Mouse (Mus musculus) heart, embryonic 15.5 days (tissue): ENCODE data around the gene Zswim5. TPM values are rescaled to one million over a fixed set of nuclear protein-coding genes. Genes with fewer than 3 reads are reported as not detected.

ENCODE experiments used
- ATAC-seq: fragments of 200-750 bp; cut with Nextera tagmentation; replicated peaks from 2 replicates; pipeline ENCODE4 v1.8.0; 2017; ENCODE audit warnings: low read depth, moderate TSS enrichment; ENCODE audit not compliant: insufficient number of reproducible peaks, insufficient read depth, low FRiP score
- H3K27ac ChIP-seq: fragments of 300-500 bp; sonication (generic); 2 replicates; pipeline ENCODE4 v1.5.1; 2015; ENCODE audit warnings: mild to moderate bottlenecking, inconsistent platforms
- H3K27me3 ChIP-seq: fragments of 300-500 bp; sonication (generic); 2 replicates; pipeline ENCODE4 v1.6.1; 2015; ENCODE audit warnings: inconsistent platforms
- H3K36me3 ChIP-seq: fragments of 300-500 bp; sonication (generic); 2 replicates; pipeline ENCODE4 v1.6.1; 2015; ENCODE audit warnings: mild to moderate bottlenecking, inconsistent platforms
- H3K4me1 ChIP-seq: fragments of 300-500 bp; sonication (generic); replicated peaks from 2 replicates; pipeline ENCODE4 v1.6.1; 2015; ENCODE audit warnings: inconsistent platforms
- H3K4me2 ChIP-seq: fragments of 300-500 bp; sonication (generic); 2 replicates; pipeline ENCODE4 v1.6.1; 2015; ENCODE audit warnings: inconsistent platforms, mild to moderate bottlenecking, moderate library complexity
- H3K4me3 ChIP-seq: fragments of 300-500 bp; sonication (generic); 2 replicates; pipeline ENCODE4 v1.5.1; 2015; ENCODE audit warnings: mild to moderate bottlenecking, inconsistent platforms
- H3K9ac ChIP-seq: fragments of 300-500 bp; sonication (generic); 2 replicates; pipeline ENCODE4 v1.6.1; 2015; ENCODE audit warnings: mild to moderate bottlenecking, inconsistent platforms
- H3K9me3 ChIP-seq: fragments of 300-500 bp; sonication (generic); replicated peaks from 2 replicates; pipeline ENCODE4 v1.6.1; 2016; ENCODE audit warnings: inconsistent platforms
- WGBS: fragments of 180-500 bp; shearing (Covaris S2); methylation state at CpG from one replicate; pipeline ENCODE4 v1.1.7; 2015; ENCODE audit warnings: mixed read lengths; 5-methylcytosine and 5-hydroxymethylcytosine counted together
- polyA plus RNA-seq: library from polyadenylated mRNA; unstranded; fragments of >200 nt; fragmentation: Nextera tagmentation; extraction: Ambion mirVana; gene quantifications from 2 replicates; pipeline ENCODE4 v1.2.1, GENCODE M21; 2015

The Zswim5 gene
- polyA plus RNA-seq, 1 experiment from 2014 or later, result 0.42 TPM

- H3K36me3 ChIP-seq, result no peaks in the 10 kb centered on the region
- 74% methylated on average over 2 of the region's 2 CpGs for WGBS
- no peak for ATAC-seq
- H3K9ac ChIP-seq, result no peak overlapping the region
- no peaks in the 10 kb centered on the region for H3K27me3 ChIP-seq
- no peak overlapping the region for H3K4me3 ChIP-seq
- H3K4me1 ChIP-seq, result no peaks in the 10 kb centered on the region
- H3K9me3 ChIP-seq, result no peaks in the 10 kb centered on the region
- no peak overlapping the region for H3K4me2 ChIP-seq
- H3K27ac ChIP-seq, result no peak overlapping the region
Measured at GRCm38 (mm10) chr4:116913318-116913717, 36.1 kb downstream of the Zswim5 start.

GRCm38 (mm10) chr4:116928006-116928651 lies 51.0 kb downstream of the Zswim5 start:
- Histone ChIP-seq H3K27me3 (no peaks in the 10 kb centered on the region), H3K4me1 (no peaks in the 10 kb centered on the region), H3K36me3 (no peaks in the 10 kb centered on the region), H3K4me2 (no peak overlapping the region), H3K4me3 (no peak overlapping the region), H3K9me3 (no peaks in the 10 kb centered on the region), H3K27ac (no peak overlapping the region), H3K9ac (no peak overlapping the region)
- WGBS, result 62% methylated on average over 4 of the region's 4 CpGs
- ATAC-seq, result no peak

GRCm38 (mm10) chr4:116939585-116939984 lies 62.4 kb downstream of the Zswim5 start:
- 76% methylated on average over 4 of the region's 4 CpGs for WGBS
- H3K27me3 ChIP-seq, result no peaks in the 10 kb centered on the region
- H3K9me3 ChIP-seq, result no peaks in the 10 kb centered on the region
- H3K4me1 ChIP-seq, result no peaks in the 10 kb centered on the region
- H3K9ac ChIP-seq, result no peak overlapping the region
- ATAC-seq, result no peak
- no peak overlapping the region for H3K4me2 ChIP-seq
- H3K27ac ChIP-seq, result no peak overlapping the region
- no peaks in the 10 kb centered on the region for H3K36me3 ChIP-seq
- no peak overlapping the region for H3K4me3 ChIP-seq

GRCm38 (mm10) chr4:116942695-116943094 lies 65.5 kb downstream of the Zswim5 start:
- WGBS, result 72% methylated on average over 2 of the region's 2 CpGs
- H3K27ac ChIP-seq, result no peak overlapping the region
- H3K36me3 ChIP-seq, result no peaks in the 10 kb centered on the region
- no peaks in the 10 kb centered on the region for H3K9me3 ChIP-seq
- no peak overlapping the region for H3K9ac ChIP-seq
- no peaks in the 10 kb centered on the region for H3K27me3 ChIP-seq
- H3K4me2 ChIP-seq, result no peak overlapping the region
- no peak for ATAC-seq
- H3K4me1 ChIP-seq, result no peaks in the 10 kb centered on the region
- H3K4me3 ChIP-seq, result no peak overlapping the region

- no peaks in the 10 kb centered on the region for H3K36me3 ChIP-seq
- H3K9ac ChIP-seq, result no peak overlapping the region
- no peaks in the 10 kb centered on the region for H3K9me3 ChIP-seq
- no peaks in the 10 kb centered on the region for H3K27me3 ChIP-seq
- H3K4me1 ChIP-seq, result no peaks in the 10 kb centered on the region
- no peak overlapping the region for H3K27ac ChIP-seq
- no peak overlapping the region for H3K4me2 ChIP-seq
- WGBS, result 59% methylated on average over 5 of the region's 5 CpGs
- H3K4me3 ChIP-seq, result no peak overlapping the region
- no peak for ATAC-seq
Measured at GRCm38 (mm10) chr4:116944055-116944454, 66.9 kb downstream of the Zswim5 start.

GRCm38 (mm10) chr4:116951642-116952041 lies 74.5 kb downstream of the Zswim5 start:
- no peak for ATAC-seq
- no peaks in the 10 kb centered on the region for H3K9me3 ChIP-seq
- H3K4me1 ChIP-seq, result no peaks in the 10 kb centered on the region
- H3K4me3 ChIP-seq, result no peak overlapping the region
- no peaks in the 10 kb centered on the region for H3K27me3 ChIP-seq
- no peak overlapping the region for H3K9ac ChIP-seq
- WGBS, result 26% methylated on average over 1 of the region's 1 CpGs
- H3K4me2 ChIP-seq, result no peak overlapping the region
- H3K36me3 ChIP-seq, result no peaks in the 10 kb centered on the region
- no peak overlapping the region for H3K27ac ChIP-seq

GRCm38 (mm10) chr4:116954951-116955350 lies 77.8 kb downstream of the Zswim5 start:
- Histone ChIP-seq H3K27me3 (no peaks in the 10 kb centered on the region), H3K9me3 (no peaks in the 10 kb centered on the region), H3K9ac (no peak overlapping the region), H3K36me3 (no peaks in the 10 kb centered on the region), H3K4me3 (no peak overlapping the region), H3K4me2 (no peak overlapping the region), H3K27ac (no peak overlapping the region), H3K4me1 (no peaks in the 10 kb centered on the region)
- WGBS, result 88% methylated on average over 7 of the region's 7 CpGs
- ATAC-seq, result no peak

- H3K36me3 ChIP-seq, result no peaks in the 10 kb centered on the region
- no peak overlapping the region for H3K4me2 ChIP-seq
- no peaks in the 10 kb centered on the region for H3K27me3 ChIP-seq
- H3K4me3 ChIP-seq, result no peak overlapping the region
- no peak overlapping the region for H3K9ac ChIP-seq
- no peak for ATAC-seq
- H3K27ac ChIP-seq, result no peak overlapping the region
- H3K9me3 ChIP-seq, result no peaks in the 10 kb centered on the region
- 67% methylated on average over 2 of the region's 2 CpGs for WGBS
- H3K4me1 ChIP-seq, result no peaks in the 10 kb centered on the region
Measured at GRCm38 (mm10) chr4:116976503-116976902, 99.3 kb downstream of the Zswim5 start.

GRCm38 (mm10) chr4:116985681-116986080 lies 108.5 kb downstream of the Zswim5 start:
- no peak overlapping the region for H3K9ac ChIP-seq
- H3K27ac ChIP-seq, result no peak overlapping the region
- H3K4me1 ChIP-seq, result 0 out of 2 replicates have a peak, but pooled peaks cover 3% of the 10 kb centered on the region
- H3K4me2 ChIP-seq, result no peak overlapping the region
- 75% methylated on average over 7 of the region's 7 CpGs for WGBS
- no peak for ATAC-seq
- H3K27me3 ChIP-seq, result no peaks in the 10 kb centered on the region
- H3K9me3 ChIP-seq, result no peaks in the 10 kb centered on the region
- H3K4me3 ChIP-seq, result no peak overlapping the region
- H3K36me3 ChIP-seq, result peaks cover 5% of the 10 kb centered on the region; the same call in 1 of the 2 replicates

GRCm38 (mm10) chr4:116986400-116987121 lies 109.4 kb downstream of the Zswim5 start:
- H3K4me2 ChIP-seq, result no peak overlapping the region
- 54% methylated on average over 17 of the region's 17 CpGs for WGBS
- H3K9me3 ChIP-seq, result no peaks in the 10 kb centered on the region
- 0 out of 2 replicates have a peak, but pooled peaks cover 3% of the 10 kb centered on the region for H3K4me1 ChIP-seq
- no peak overlapping the region for H3K9ac ChIP-seq
- H3K27me3 ChIP-seq, result no peaks in the 10 kb centered on the region
- H3K36me3 ChIP-seq, result peaks cover 11% of the 10 kb centered on the region; the same call in 1 of the 2 replicates
- ATAC-seq, result peak; percentile 74
- no peak overlapping the region for H3K27ac ChIP-seq
- H3K4me3 ChIP-seq, result no peak overlapping the region

- Histone ChIP-seq H3K27me3 (no peaks in the 10 kb centered on the region), H3K4me3 (no peak overlapping the region), H3K4me2 (no peak overlapping the region), H3K36me3 (peaks cover 11% of the 10 kb centered on the region; the same call in 1 of the 2 replicates), H3K9me3 (no peaks in the 10 kb centered on the region), H3K27ac (no peak overlapping the region), H3K4me1 (0 out of 2 replicates have a peak, but pooled peaks cover 3% of the 10 kb centered on the region), H3K9ac (no peak overlapping the region)
- WGBS, result 64% methylated on average over 5 of the region's 5 CpGs
- no peak for ATAC-seq
Measured at GRCm38 (mm10) chr4:116987122-116987456, 109.9 kb downstream of the Zswim5 start.

- Histone ChIP-seq H3K4me3 (no peak overlapping the region), H3K36me3 (peaks cover 11% of the 10 kb centered on the region; the same call in 1 of the 2 replicates), H3K4me2 (no peak overlapping the region), H3K9me3 (no peaks in the 10 kb centered on the region), H3K4me1 (peaks cover 15% of the 10 kb centered on the region), H3K27ac (no peak overlapping the region), H3K27me3 (no peaks in the 10 kb centered on the region), H3K9ac (no peak overlapping the region)
- ATAC-seq, result no peak
- WGBS, result 71% methylated on average over 6 of the region's 6 CpGs
Measured at GRCm38 (mm10) chr4:116989731-116990130, 112.6 kb downstream of the Zswim5 start.
